Mouse (Mus musculus) liver, adult 2 months (tissue): Measurements from ENCODE around the gene Gcnt3. TPM values are rescaled to one million over a fixed set of nuclear protein-coding genes. Genes with fewer than 3 reads are reported as not detected.

ENCODE experiments used
- DNase-seq: peaks from one replicate; pipeline ENCODE4 v3.0.0-alpha.2; 2011; ENCODE audit warnings: low read depth, low spot score; ENCODE audit errors: extremely low read depth
- H3K27ac ChIP-seq: fragments of 200-500 bp; replicated peaks from 2 replicates; pipeline ENCODE4 v1.5.1; 2012; ENCODE audit warnings: low read depth, mild to moderate bottlenecking, control low read depth, inconsistent platforms, low read length; ENCODE audit not compliant: insufficient read depth
- H3K27me3 ChIP-seq: fragments of 200-500 bp; 2 replicates; pipeline ENCODE4 v1.6.1; 2012; ENCODE audit warnings: mild to moderate bottlenecking, moderate library complexity, low read length, inconsistent platforms; ENCODE audit not compliant: control insufficient read depth, insufficient read depth
- H3K36me3 ChIP-seq: fragments of 200-500 bp; 2 replicates; pipeline ENCODE4 v1.6.1; 2012; ENCODE audit warnings: low read length, inconsistent platforms; ENCODE audit not compliant: control insufficient read depth, insufficient read depth
- H3K4me1 ChIP-seq: fragments of 200-500 bp; 2 replicates; pipeline ENCODE4 v1.6.1; 2011; ENCODE audit warnings: low read length; ENCODE audit not compliant: control insufficient read depth, insufficient read depth
- H3K4me3 ChIP-seq: fragments of 200-500 bp; 2 replicates; pipeline ENCODE4 v1.5.1; 2011; ENCODE audit warnings: low read depth, mild to moderate bottlenecking, control low read depth, low read length, moderate library complexity; ENCODE audit not compliant: insufficient read depth
- H3K79me2 ChIP-seq: fragments of 200-500 bp; 2 replicates; pipeline ENCODE4 v1.6.1; 2012; ENCODE audit warnings: inconsistent platforms, mild to moderate bottlenecking, low read length, moderate library complexity; ENCODE audit not compliant: control insufficient read depth, insufficient read depth
- H3K9ac ChIP-seq: fragments of 200-500 bp; 2 replicates; pipeline ENCODE4 v1.6.1; 2012; ENCODE audit warnings: low read depth, mild to moderate bottlenecking, control low read depth, inconsistent platforms, low read length
- CTCF ChIP-seq: fragments of 200-500 bp; IDR thresholded peaks from 2 replicates; pipeline ENCODE4 v1.5.1; 2011; ENCODE audit warnings: low read depth, low read length, control low read depth
- POLR2A ChIP-seq: fragments of 200-500 bp; IDR thresholded peaks from 2 replicates; pipeline ENCODE4 v1.6.1; 2011; ENCODE audit warnings: low read length, control low read depth; ENCODE audit not compliant: insufficient read depth; ENCODE audit errors: extremely low read depth
- WGBS: fragments of 180-500 bp; shearing (Covaris S2); methylation state at CpG from one replicate; pipeline ENCODE4 v1.1.7; 2018; 5-methylcytosine and 5-hydroxymethylcytosine counted together
- polyA plus RNA-seq: library from polyadenylated mRNA; depleted of rRNA; stranded (reverse); fragments of >200 nt; gene quantifications from 2 replicates; pipeline ENCODE4 v1.2.3, GENCODE M21; 2012
- total RNA-seq: library from RNA; depleted of rRNA; stranded (reverse); fragments of >200 nt; gene quantifications from 2 replicates; pipeline ENCODE4 v1.2.3, GENCODE M21; 2014

The Gcnt3 gene
- total and polyA plus RNA-seq, 2 experiments: 0.02 to 0.09 TPM

- H3K27me3 ChIP-seq: no peaks in the 10 kb centered on the region
- no peaks in the 10 kb centered on the region; the same call in 1 of the 2 replicates for H3K79me2 ChIP-seq
- H3K27ac ChIP-seq: no peak overlapping the region
- H3K4me1 ChIP-seq: peaks cover 6% of the 10 kb centered on the region
- no peak overlapping the region for H3K9ac ChIP-seq
- DNase-seq: peak; percentile 47
- TF ChIP-seq POLR2A: no peak
- peak; percentile 30; the same call in 1 of the 2 replicates for TF ChIP-seq CTCF
- peaks cover 33% of the 10 kb centered on the region for H3K36me3 ChIP-seq
- H3K4me3 ChIP-seq: no peak overlapping the region
Measured at GRCm38 (mm10) chr9:70018879-70019278, 19.0 kb downstream of the Gcnt3 start.

- TF ChIP-seq CTCF (no peak), POLR2A (no peak)
- Histone ChIP-seq H3K36me3 (peaks cover 22% of the 10 kb centered on the region), H3K27me3 (no peaks in the 10 kb centered on the region), H3K9ac (no peak overlapping the region), H3K4me1 (peaks cover 16% of the 10 kb centered on the region), H3K4me3 (no peak overlapping the region), H3K79me2 (peaks cover 9% of the 10 kb centered on the region; the same call in 1 of the 2 replicates), H3K27ac (no peak overlapping the region)
- no peak for DNase-seq
- 94% methylated on average over 2 of the region's 2 CpGs for WGBS
Measured at GRCm38 (mm10) chr9:70015632-70016031, 22.3 kb downstream of the Gcnt3 start.

GRCm38 (mm10) chr9:70012408-70012901 lies 25.4 kb downstream of the Gcnt3 start, which contains the start of gene Gtf2a2:
TSS of gene Gtf2a2 (plus strand) at chr9:70012550.
- DNase-seq: peak; percentile 75
- Histone ChIP-seq H3K79me2 (peaks cover 13% of the 10 kb centered on the region), H3K4me1 (peaks cover 28% of the 10 kb centered on the region), H3K36me3 (peaks cover 30% of the 10 kb centered on the region), H3K27ac (peak within 1 kb of the TSS; percentile 96), H3K4me3 (peak within 1 kb of the TSS; percentile 75), H3K9ac (peak within 1 kb of the TSS; percentile 100), H3K27me3 (no peaks in the 10 kb centered on the region)
- WGBS: under 1% methylated on average over 50 of the region's 57 CpGs
- TF ChIP-seq POLR2A (peak; percentile 86; the same call in 1 of the 2 replicates), CTCF (no peak)

- peaks cover 26% of the 10 kb centered on the region for H3K36me3 ChIP-seq
- WGBS: 22% methylated on average over 14 of the region's 14 CpGs
- H3K4me3 ChIP-seq: peak overlapping the region; percentile 38
- no peaks in the 10 kb centered on the region for H3K27me3 ChIP-seq
- peaks cover 13% of the 10 kb centered on the region for H3K79me2 ChIP-seq
- peaks cover 29% of the 10 kb centered on the region for H3K4me1 ChIP-seq
- no peak for DNase-seq
- peak overlapping the region; percentile 74 for H3K9ac ChIP-seq
- no peak for TF ChIP-seq CTCF
- no peak for TF ChIP-seq POLR2A
- H3K27ac ChIP-seq: peak overlapping the region; percentile 91
Measured at GRCm38 (mm10) chr9:70011537-70012407, 26.1 kb downstream of the Gcnt3 start.

GRCm38 (mm10) chr9:70010781-70011473 lies 27.0 kb downstream of the Gcnt3 start:
- no peak overlapping the region for H3K4me3 ChIP-seq

More at GRCm38 (mm10) chr9:70010781-70011473, 27.0 kb downstream of the Gcnt3 start:
- Histone ChIP-seq H3K79me2 (peaks cover 13% of the 10 kb centered on the region), H3K4me1 (peaks cover 33% of the 10 kb centered on the region), H3K27me3 (no peaks in the 10 kb centered on the region), H3K36me3 (peaks cover 26% of the 10 kb centered on the region), H3K27ac (peak overlapping the region; percentile 98), H3K9ac (peak overlapping the region; percentile 63; the same call in 1 of the 2 replicates)
- WGBS: 42% methylated on average over 5 of the region's 5 CpGs
- no peak for TF ChIP-seq CTCF
- TF ChIP-seq POLR2A: no peak
- DNase-seq: peak; percentile 99
